Mouse (Mus musculus) gastrocnemius, adult 2 months (tissue): ENCODE measurements around the gene Plac8. TPM values are rescaled to one million over a fixed set of nuclear protein-coding genes. Genes with fewer than 3 reads are reported as not detected.

Source experiments
- DNase-seq: peaks from one replicate; pipeline ENCODE4 v3.0.0; 2022
- H3K27ac ChIP-seq: fragments of 200-600 bp; 2 replicates; pipeline ENCODE4 v1.8.1; 2022; ENCODE audit warnings: mild to moderate bottlenecking
- H3K4me3 ChIP-seq: fragments of 200-600 bp; 2 replicates; pipeline ENCODE4 v1.8.1; 2022; ENCODE audit warnings: mild to moderate bottlenecking, moderate library complexity
- CTCF ChIP-seq: fragments of 200-600 bp; IDR thresholded peaks from 2 replicates; pipeline ENCODE4 v1.8.1; 2022; ENCODE audit warnings: antibody characterized with exemption, mild to moderate bottlenecking, moderate library complexity
- intact Hi-C: fragments of 180-260 bp; cut with DNase I; formaldehyde crosslinking; loops from one replicate; pipeline ENCODE4 v1.15.1; 2025
- long read RNA-seq, 2 experiments: library from polyadenylated mRNA; stranded (forward); transcript quantifications; one replicate each; pipeline ENCODE4 v2.0.0; 2021
- total RNA-seq, 2 experiments: library from RNA; stranded (reverse); gene quantifications; 2 replicates each; pipeline ENCODE4 v1.2.3; 2021

Gene Plac8
- not detected for total RNA-seq
- long read RNA-seq, experiment 1 = 0 reads
- long read RNA-seq, experiment 2, partial matches to known transcripts = 0 of 1 reads
- long read RNA-seq, experiment 2, other reads (novel, unspliced or antisense) = 0 of 1 reads

DNA sequence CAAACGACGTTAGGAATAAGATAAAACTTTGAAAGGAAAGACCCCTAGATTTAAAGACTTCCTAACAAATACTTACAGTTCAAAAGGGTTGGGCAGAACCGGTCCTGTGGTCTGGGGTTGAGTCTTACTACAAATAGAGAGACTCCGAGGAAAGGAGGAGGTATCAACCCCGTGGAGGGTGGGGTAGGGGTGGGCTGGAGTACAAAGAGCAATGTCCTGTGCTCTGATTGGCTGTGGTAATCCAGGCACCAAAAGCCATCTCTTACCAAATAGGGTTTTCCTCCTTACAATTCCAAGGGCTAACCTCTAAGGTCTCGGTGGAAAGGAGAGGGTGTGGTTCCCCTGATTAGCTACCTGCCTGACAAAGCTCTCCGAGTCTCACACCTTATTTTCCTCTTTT lies at the start of gene Plac8:
Plac8 (minus strand) TSS at position 177 of the 400 bp plus-strand sequence.
- no peak for TF ChIP-seq CTCF
- intact Hi-C loops = no loop called here
- DNase-seq = no peak
- Histone ChIP-seq H3K4me3 (no peak within 1 kb of the TSS), H3K27ac (no peak within 1 kb of the TSS)

DNA sequence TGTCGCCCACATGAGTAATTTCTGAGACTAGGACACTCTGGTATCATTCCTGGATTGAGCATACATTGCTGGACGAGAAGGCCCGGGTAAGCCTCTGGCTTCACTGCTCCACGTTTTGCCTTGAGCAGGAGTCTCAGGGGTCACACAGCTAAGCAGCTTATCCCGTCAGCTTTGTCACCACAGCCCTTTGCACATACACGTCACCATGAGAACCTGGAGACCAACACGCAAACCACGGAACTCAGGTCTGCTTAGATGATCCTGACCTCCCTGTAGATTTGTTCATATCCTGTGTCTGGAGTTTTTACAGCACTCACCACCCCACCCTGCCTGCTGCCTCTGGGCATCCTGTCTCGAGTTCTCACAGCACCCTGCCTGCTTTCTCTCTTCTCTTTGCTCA lies 48.9 kb upstream of the Plac8 start:
- TF ChIP-seq CTCF = no peak
- no peak overlapping the region for H3K4me3 ChIP-seq
- H3K27ac ChIP-seq = no peak overlapping the region
- intact Hi-C loops = no loop called here
- no peak for DNase-seq

DNA sequence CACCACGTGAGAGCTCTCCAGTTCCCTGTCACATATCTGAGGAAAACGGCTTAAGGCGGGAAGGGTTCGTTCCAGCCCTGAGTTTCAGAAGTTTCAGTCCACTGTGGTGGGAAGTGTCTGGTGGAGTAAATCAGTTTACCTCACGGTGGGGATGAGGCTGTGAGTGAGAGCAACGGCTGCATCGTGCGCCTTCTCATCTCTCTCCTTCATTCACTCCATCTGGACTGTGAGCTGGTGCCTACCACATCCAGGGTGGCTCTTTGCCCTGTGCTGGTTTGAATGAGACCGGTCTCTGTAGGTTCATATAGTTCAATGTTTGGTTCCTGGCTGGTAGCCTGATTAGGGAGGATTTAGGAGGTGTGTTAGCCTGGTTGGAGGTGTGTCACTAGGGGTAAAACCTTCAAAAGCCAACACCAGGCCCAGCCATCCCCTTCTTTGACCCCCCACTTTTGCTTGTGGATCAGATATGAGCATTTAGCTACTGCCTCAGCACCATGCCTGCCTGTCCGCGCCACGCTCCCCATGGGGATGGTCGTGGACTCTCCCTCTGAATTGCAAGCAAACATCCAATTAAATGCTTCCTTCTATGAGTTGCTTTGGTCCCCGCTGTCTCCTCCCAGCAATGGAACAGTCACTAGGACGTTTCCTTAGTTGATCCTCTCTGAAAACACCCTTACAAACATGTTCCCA lies 47.7 kb upstream of the Plac8 start:
- no peak for TF ChIP-seq CTCF
- no peak for DNase-seq
- H3K4me3 ChIP-seq = no peak overlapping the region
- no peak overlapping the region for H3K27ac ChIP-seq
- intact Hi-C loops = no loop called here

DNA sequence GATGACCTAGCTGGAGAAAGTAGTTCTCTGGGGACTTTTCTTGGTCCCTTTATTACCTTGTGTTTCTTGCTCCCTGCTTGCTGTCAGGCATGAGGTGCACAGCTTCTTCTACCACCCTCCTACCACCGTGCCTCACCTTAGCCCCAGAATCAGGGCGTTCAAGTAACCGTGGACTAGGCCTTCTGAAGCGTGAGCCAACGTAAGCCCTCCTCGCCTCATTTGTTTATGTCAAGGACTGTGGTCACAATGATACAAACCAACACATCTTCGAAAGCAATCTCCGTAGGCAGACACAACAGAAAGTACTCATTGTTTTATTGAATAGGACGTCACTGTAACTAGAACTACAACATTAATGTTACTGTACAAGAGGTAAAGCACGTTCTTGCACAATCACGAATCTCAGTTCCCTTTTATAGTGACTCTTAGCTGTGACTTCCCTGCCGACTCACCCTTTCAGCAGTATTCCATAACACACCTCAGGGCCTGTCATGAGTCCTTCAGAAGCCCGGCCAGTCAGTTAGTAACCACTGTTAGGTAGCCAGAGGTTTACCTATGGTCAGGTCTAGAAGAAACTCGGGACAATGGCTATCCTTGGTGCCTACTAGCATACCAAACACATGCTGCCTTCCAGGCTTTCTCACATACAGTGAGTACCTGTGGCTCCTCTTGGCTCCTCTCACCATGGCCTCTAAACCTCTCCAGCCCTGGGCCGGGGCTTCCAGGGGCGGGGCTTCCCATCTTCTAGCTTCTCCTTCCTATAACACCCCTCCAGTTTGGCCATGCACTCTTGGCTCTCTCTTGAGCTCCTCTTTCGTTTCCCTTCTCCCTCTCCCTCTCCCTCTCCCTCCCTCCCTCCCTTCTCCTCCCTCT lies 42.1 kb upstream of the Plac8 start:
- TF ChIP-seq CTCF = no peak
- Histone ChIP-seq H3K27ac (no peak overlapping the region), H3K4me3 (no peak overlapping the region)
- intact Hi-C loops = no loop called here
- DNase-seq = no peak

DNA sequence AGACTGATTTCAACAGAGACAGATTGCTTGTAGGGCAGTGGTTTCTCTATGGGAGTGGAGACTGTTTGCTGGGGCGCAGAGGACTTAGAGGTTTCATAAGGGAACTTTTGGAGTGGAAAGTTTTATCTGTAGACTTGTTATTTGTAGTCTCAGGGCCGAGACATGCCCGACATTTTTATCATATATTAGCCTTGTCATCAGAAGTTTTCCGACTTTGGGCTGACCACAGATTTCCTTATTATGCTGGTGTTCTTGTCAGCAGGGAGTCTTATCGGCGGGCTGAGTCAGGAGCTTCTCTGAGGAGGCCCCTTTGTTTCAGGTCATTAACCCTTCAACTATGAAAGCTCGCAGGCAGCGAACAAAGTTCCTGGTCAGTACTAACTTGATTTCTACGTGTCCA lies 35.8 kb upstream of the Plac8 start:
- Histone ChIP-seq H3K27ac (no peak overlapping the region), H3K4me3 (no peak overlapping the region)
- TF ChIP-seq CTCF = no peak
- intact Hi-C loops = no loop called here
- DNase-seq = no peak

DNA sequence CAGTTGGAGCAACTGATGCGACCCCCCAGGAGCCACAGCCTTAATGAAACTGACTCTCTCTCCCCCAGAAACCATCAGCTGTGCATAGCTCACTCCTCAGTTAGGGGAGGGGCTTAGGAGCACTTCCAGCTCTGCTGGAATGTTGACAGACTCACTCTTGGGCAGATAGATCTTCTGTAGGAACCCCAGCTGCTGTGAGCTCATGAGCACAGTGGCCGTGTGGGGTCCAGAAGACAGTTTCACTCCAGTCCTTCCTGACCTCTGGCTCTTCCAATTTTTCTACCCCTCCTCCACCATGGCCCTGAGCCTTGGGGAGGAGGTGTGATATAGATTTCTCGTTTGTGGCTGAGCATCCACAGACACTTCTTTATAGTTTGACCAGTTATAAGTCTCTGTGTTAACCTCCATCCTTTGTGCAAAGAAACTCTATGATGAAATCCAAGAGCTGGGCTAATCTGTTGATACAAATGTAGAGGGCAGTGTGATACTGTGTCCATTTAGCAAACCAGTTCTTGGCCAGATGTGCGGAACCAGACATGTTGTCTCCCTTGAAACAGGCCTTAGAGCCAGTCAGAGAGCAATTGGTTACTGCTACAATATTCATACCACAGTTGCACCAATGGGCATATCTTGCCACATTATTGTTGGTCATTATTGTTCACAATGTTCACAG lies 35.2 kb upstream of the Plac8 start:
- intact Hi-C loops = no loop called here
- no peak overlapping the region for H3K4me3 ChIP-seq
- TF ChIP-seq CTCF = no peak

DNA sequence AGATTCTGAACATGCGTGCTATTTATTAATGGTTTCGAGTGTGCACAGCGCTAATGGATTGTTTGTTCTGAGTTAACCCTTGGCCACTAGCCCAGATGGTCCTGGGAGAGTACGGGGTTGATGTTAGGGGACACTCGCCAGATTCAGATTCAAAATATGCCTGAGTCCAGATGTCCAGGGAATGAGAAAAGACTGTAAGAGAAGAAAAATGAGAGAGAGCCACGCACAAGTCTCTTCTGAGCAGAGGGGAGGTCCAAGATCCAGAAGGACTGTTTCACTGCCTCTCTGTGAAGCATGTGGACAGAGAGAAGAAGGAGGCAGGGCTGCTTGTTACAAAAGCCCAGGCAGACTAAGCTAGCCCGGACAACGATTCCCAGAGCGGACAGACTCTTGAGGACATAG lies 33.8 kb upstream of the Plac8 start:
- intact Hi-C loops = no loop called here
- peak; percentile 82 for DNase-seq
- peak overlapping the region; percentile 30 for H3K4me3 ChIP-seq
- no peak for TF ChIP-seq CTCF
- H3K27ac ChIP-seq = peak overlapping the region; percentile 71

More for the DNA sequence above, 35.2 kb upstream of the Plac8 start:
- DNase-seq = no peak
- 0 out of 2 replicates have a peak overlapping the region, but pooled peaks have one; percentile 2 for H3K27ac ChIP-seq

DNA sequence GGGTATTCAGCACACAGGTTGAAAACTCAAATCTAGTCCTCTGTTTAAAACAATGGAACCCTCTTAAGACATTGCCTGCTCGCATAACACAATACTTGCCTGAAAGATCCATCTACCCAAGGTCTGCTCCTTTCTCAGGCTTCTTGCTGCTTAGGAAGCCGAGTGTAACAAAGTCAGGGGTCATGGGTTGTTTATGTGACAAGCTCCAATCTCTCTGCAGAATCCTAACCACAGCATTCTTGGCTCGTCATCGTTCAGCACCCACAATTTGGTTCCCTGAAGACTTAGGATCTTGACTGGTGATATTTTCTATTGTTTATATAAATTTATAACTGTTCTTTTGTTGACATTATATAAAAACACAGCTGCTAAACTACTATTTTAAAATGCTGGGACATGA lies 32.0 kb upstream of the Plac8 start:
- no peak overlapping the region for H3K27ac ChIP-seq
- no peak overlapping the region for H3K4me3 ChIP-seq
- DNase-seq = no peak
- TF ChIP-seq CTCF = no peak
- intact Hi-C loops = no loop called here

DNA sequence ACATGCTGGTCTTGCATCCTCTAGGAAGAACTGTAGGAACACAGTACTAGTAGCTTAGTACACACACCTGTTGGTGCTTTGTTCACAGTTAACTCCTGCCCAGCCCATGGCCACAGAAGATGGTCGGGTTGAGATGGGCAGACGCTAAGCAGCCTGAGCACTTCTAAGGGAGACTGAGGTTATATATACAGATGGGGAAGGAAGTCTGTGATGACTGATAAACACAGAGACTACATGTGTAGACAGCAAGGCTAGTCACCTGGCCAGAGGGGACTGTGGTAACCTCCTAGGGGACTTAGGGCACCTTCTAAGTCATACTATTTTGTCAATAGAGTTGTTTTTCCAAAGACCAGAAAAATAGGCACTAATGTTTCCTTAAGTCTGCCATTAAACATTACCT lies 29.8 kb upstream of the Plac8 start:
- Histone ChIP-seq H3K27ac (no peak overlapping the region), H3K4me3 (no peak overlapping the region)
- no peak for DNase-seq
- intact Hi-C loops = no loop called here
- TF ChIP-seq CTCF = no peak

DNA sequence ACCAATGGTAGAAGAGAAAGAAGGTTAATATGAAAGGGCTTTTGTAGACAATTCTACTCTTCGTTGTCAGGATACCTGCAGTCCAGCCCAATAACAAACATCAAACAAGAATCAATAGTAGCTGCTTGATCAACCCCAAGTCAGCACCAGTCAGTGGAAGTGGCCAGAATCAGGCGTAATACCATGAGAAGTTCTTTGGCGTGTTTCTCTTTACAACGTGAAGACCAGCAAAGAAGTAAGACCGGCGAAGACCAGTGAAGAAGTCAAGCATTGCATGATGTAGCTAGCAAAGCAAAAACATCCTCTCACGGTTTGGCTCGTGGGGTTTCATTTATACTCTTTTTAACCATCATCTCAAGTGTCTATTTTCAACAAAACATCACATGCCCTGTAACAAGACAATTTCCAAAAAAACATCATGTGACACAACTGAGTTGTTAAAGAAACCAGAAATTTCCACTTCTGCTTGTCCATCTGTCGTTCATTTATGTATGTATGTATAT lies 27.0 kb upstream of the Plac8 start:
- no peak for DNase-seq
- intact Hi-C loops = no loop called here
- no peak for TF ChIP-seq CTCF
- Histone ChIP-seq H3K27ac (no peak overlapping the region), H3K4me3 (no peak overlapping the region)

DNA sequence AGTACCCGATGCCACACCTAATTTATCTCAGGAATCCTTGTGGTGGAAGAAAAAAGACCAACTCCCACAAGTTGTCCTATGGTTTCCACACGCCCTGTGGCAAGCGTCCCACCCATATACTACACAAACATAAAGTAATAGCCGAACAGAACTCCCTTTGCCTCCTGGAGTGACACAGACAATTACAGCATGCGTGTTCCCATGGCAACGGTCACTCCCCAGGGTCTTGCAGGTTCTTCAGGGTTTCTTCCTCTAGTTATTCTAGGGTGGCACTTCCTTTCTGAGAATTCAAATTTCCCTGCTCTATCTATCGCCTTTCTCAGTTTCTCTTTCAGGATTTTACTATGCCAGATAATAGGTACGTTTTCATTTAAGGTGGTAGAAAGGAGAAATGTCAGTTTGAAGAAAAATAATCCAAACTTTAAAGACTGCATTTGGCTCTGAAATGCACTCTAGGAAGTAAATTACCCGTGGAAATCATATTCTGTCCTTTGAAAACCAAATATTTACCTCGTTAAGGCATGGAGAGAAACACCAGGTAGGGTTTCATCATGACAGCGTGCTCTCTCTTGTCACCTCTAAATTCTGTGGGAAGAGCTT lies 25.9 kb upstream of the Plac8 start:
- H3K27ac ChIP-seq = no peak overlapping the region
- intact Hi-C loops = no loop called here
- TF ChIP-seq CTCF = no peak
- no peak for DNase-seq
- H3K4me3 ChIP-seq = no peak overlapping the region

DNA sequence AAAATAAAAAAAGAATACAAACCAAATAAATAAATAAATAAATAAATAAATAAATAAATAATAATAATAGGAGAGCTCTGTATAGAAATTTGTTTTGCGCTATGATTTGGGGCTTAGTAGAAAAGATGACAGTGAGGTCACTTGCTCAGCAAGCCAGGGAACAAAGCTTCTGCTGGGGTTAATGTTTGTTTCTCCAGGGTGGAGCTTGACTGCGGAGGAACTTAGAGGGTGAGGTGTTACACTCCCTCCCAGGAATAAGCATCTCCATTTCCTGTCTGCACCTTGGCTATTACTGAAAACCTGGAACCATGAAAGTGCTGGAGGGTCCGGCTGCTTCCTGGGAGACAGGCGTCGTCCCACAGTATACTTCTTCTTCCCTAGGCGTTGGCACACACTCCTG lies 24.0 kb upstream of the Plac8 start:
- intact Hi-C loops = no loop called here
- H3K4me3 ChIP-seq = no peak overlapping the region
- DNase-seq = no peak
- no peak for TF ChIP-seq CTCF
- H3K27ac ChIP-seq = no peak overlapping the region
